Comparison of ENCODE assay signal across 8 mouse cellular contexts in the genomic region with DNA sequence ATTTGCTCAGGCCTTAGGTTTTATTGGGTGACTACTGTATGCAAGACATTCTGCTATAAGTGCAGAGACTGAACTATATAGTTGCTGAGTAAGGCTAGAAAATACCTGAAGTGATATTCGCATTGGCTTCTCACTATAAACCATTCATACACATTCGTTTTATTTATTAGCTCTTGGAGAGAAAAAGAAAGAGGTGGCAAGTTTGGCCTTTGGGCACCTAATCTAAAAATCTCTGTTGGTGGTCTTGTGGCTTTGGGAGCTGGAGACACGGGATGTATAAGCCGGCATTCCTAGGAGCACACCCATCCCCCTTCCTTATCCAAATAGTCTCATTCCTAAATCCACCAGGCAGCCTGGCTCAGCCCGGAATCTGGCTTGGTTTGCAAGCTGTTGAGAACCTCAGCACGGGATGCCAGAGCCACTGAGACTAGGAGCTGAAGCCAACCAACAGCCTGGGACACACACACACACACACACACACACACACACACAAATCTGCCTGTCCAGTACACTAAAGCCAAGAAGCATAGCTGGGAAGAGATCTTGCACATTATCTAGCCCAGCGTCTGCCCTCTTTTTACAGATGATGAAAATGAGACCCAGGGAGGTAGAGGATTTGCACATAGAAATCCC. TPM values are rescaled to one million over a fixed set of nuclear protein-coding genes. Genes with fewer than 3 reads are reported as not detected.
A peak's percentile ranks its signal among the peaks of the same experiment; 100 is the strongest.
DNase-seq lines count a peak whose midpoint lies in the region; ATAC-seq and TF ChIP-seq lines count a peak whose summit lies in the region.

No protein-coding gene starts in this region.

- H3K27me3 ChIP-seq in cerebellum, adult 2 months (ENCODE audit: control insufficient read depth, insufficient read depth, low read length), result no peaks in the 10 kb centered on the region
- no peaks in the 10 kb centered on the region for H3K27me3 ChIP-seq in hindbrain, embryonic 11.5 days (ENCODE audit: control insufficient read depth, insufficient read depth, low read length)
- no peaks in the 10 kb centered on the region for H3K27me3 ChIP-seq in small intestine, adult 2 months (ENCODE audit: control insufficient read depth, insufficient read depth, low read length)

- ATAC-seq in hindbrain, embryonic 11.5 days (ENCODE audit: low FRiP score), result no peak

- TF ChIP-seq CTCF in cerebellum, adult 2 months (IDR thresholded peaks at IDR 0.05; ENCODE audit: borderline replicate concordance, insufficient read depth, low read depth, low read length), result no peak
- TF ChIP-seq CTCF in small intestine, adult 2 months (IDR thresholded peaks at IDR 0.05; ENCODE audit: extremely low read depth, insufficient read length, insufficient replicate concordance, low read depth, low read length), result no peak

- H3K4me1 ChIP-seq in cerebellum, adult 2 months (ENCODE audit: control insufficient read depth, insufficient read depth, low read length), result no peaks in the 10 kb centered on the region
- H3K4me1 ChIP-seq in hindbrain, embryonic 11.5 days (replicated peaks; ENCODE audit: control insufficient read depth, insufficient read depth, low read length), result peaks cover 6% of the 10 kb centered on the region
- peaks cover 16% of the 10 kb centered on the region; the same call in 1 of the 2 replicates for H3K4me1 ChIP-seq in small intestine, adult 2 months (ENCODE audit: control insufficient read depth, insufficient read depth, insufficient read length, low read length)

- peak overlapping the region; percentile 38 for H3K4me3 ChIP-seq in cerebellum, adult 2 months (replicated peaks; ENCODE audit: insufficient read depth, low read depth, low read length)
- H3K4me3 ChIP-seq in hindbrain, embryonic 11.5 days (ENCODE audit: low read depth, low read length), result peak overlapping the region; percentile 80
- peak overlapping the region; percentile 52 for H3K4me3 ChIP-seq in small intestine, adult 2 months (ENCODE audit: low read depth, low read length)

- no peak for TF ChIP-seq POLR2A in cerebellum, adult 2 months (IDR thresholded peaks at IDR 0.05; ENCODE audit: borderline replicate concordance, insufficient read depth, low read length)
- no peak for TF ChIP-seq POLR2A in small intestine, adult 2 months (IDR thresholded peaks at IDR 0.05; ENCODE audit: low read depth, low read length)

- H3K9ac ChIP-seq in hindbrain, embryonic 11.5 days (ENCODE audit: low read depth, low read length), result peak overlapping the region; percentile 94

- H3K9me3 ChIP-seq in hindbrain, embryonic 11.5 days (ENCODE audit: control insufficient read depth, low read length), result no peaks in the 10 kb centered on the region

- DNase-seq in NIH3T3 (ENCODE audit: low read depth), result peak; percentile 78
- DNase-seq in cerebellum, adult 2 months, result peak; percentile 74 to 86
- DNase-seq in frontal cortex, adult 2 months (ENCODE audit: extremely low spot score in 1 of 2, low spot score in 1 of 2), result peak; percentile 46 to 53
- DNase-seq in hindbrain, embryonic 11.5 days (ENCODE audit: low spot score), result peak; percentile 65
- DNase-seq in left cerebral cortex, adult 8-10 months (ENCODE audit: low spot score in 2 of 2), result peak; percentile 31 to 48
- DNase-seq in lung, postnatal 36 days, result peak; percentile 56
- no peak for DNase-seq in spleen, postnatal 4 days (ENCODE audit: low spot score in 2 of 2)

- 18% methylated on average over 7 of the region's 7 CpGs for WGBS in cerebellum, adult 2 months
- WGBS in hindbrain, embryonic 11.5 days, result 11% methylated on average over 7 of the region's 7 CpGs
- 38% methylated on average over 7 of the region's 7 CpGs for WGBS in small intestine, adult 2 months

- H3K4me2 ChIP-seq in hindbrain, embryonic 11.5 days (replicated peaks; ENCODE audit: low read depth, low read length), result peak overlapping the region; percentile 69

- H3K36me3 ChIP-seq in hindbrain, embryonic 11.5 days (ENCODE audit: control insufficient read depth, insufficient read depth, low read length), result 0 out of 2 replicates have a peak, but pooled peaks cover 3% of the 10 kb centered on the region
- H3K36me3 ChIP-seq in small intestine, adult 2 months (ENCODE audit: control insufficient read depth, insufficient read depth, low read length), result no peaks in the 10 kb centered on the region

- H3K27ac ChIP-seq in cerebellum, adult 2 months (ENCODE audit: insufficient read depth, low read length), result no peak overlapping the region
- peak overlapping the region; percentile 93 for H3K27ac ChIP-seq in hindbrain, embryonic 11.5 days (ENCODE audit: low read depth, low read length)
- peak overlapping the region; percentile 21; the same call in 1 of the 2 replicates for H3K27ac ChIP-seq in small intestine, adult 2 months (ENCODE audit: insufficient read depth, low read depth, low read length)

RNA-seq across cellular contexts. Expression of gene Rnd3, which starts 3.0 kb away (rescaled TPM):
- 8.0 and 10.5 TPM in 2 replicates for polyA plus RNA-seq in cerebellum, adult 2 months (2012; rRNA removed)
- 26.7 and 27.7 TPM in 2 replicates for polyA plus RNA-seq in frontal cortex, adult 2 months (2012; rRNA removed)
- polyA plus RNA-seq in hindbrain, embryonic 11.5 days (2014; fragmentation: Nextera tagmentation; extraction: Ambion mirVana), result 357 and 383 TPM in 2 replicates
- 10 to 100 TPM; 12.7 to 15.4 (median 13.9) TPM for total RNA-seq in left cerebral cortex, adult 8-10 months (2022)
- polyA plus RNA-seq in small intestine, adult 2 months (2012; rRNA removed), result 0.42 and 0.62 TPM in 2 replicates

Comparison
In these comparisons a context has a peak if more than half of its experiments do, and no peak if none do; other contexts are left out.
1. DNase-seq: peak in NIH3T3 (single experiment), cerebellum, adult 2 months (2 of 2), frontal cortex, adult 2 months (2 of 2), hindbrain, embryonic 11.5 days (single experiment), left cerebral cortex, adult 8-10 months (2 of 2) and lung, postnatal 36 days (single experiment); none in spleen, postnatal 4 days (0 of 2).
2. RNA of gene Rnd3, which starts 3.0 kb away (polyA plus RNA-seq): 357 to 383 TPM in hindbrain, embryonic 11.5 days; 26.7 to 27.7 TPM in frontal cortex, adult 2 months, 8.0 to 10.5 TPM in cerebellum, adult 2 months and 0.42 to 0.62 TPM in small intestine, adult 2 months; every median in the first group is over 10 times any median in the second.
3. Peak in every context shown above with its lines, with median percentiles within 50 percentile points of each other: H3K4me3 ChIP-seq.